Mouse (Mus musculus) brain, embryonic 14.5 days (tissue): ENCODE data around the gene Syt8.

Source experiments
- CTCF ChIP-seq: fragments of 200-500 bp; IDR thresholded peaks from 2 replicates; pipeline ENCODE4 v1.5.1; 2012; ENCODE audit warnings: inconsistent platforms, mild to moderate bottlenecking, moderate library complexity, borderline replicate concordance; ENCODE audit not compliant: insufficient read depth, insufficient read length; ENCODE audit errors: extremely low read depth
- POLR2A ChIP-seq: fragments of 200-500 bp; IDR thresholded peaks from 2 replicates; pipeline ENCODE4 v1.6.1; 2012; ENCODE audit warnings: mild to moderate bottlenecking, inconsistent platforms, borderline replicate concordance; ENCODE audit not compliant: poor library complexity, insufficient read depth, insufficient read length, severe bottlenecking; ENCODE audit errors: extremely low read depth

DNA sequence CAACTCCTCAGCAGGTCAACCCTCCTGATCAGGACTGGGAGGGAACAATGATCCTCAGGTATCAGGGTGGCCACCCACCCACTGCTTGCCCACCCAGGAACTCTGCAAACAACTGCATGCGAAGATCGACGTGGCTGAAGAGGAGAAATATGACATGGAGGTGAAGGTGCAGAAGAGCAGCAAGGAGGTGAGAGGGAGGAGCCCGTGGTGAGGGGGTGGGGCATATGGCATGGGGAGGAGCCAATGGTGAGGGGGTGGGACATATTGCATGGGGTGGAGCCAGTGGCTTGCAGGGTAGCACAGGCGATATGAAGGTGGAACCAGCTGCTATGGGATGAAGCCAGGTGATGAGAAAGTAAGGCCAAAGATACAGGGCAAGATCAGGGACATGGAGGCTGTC lies 8.8 kb downstream of the Syt8 start:
- TF ChIP-seq CTCF: no peak
- no peak for TF ChIP-seq POLR2A
